Mouse (Mus musculus): ENCODE measurements around the gene Med4. TPM values are rescaled to one million over a fixed set of nuclear protein-coding genes. Genes with fewer than 3 reads are reported as not detected.
"Not testable (repeated sequence)": the region's sequence is repeated elsewhere in the genome, so short reads cannot be mapped to it uniquely, and the experiment has no call there.

Gene Med4
- polyA plus RNA-seq, 1 experiment from 2014 or later: 78.9 TPM

DNA sequence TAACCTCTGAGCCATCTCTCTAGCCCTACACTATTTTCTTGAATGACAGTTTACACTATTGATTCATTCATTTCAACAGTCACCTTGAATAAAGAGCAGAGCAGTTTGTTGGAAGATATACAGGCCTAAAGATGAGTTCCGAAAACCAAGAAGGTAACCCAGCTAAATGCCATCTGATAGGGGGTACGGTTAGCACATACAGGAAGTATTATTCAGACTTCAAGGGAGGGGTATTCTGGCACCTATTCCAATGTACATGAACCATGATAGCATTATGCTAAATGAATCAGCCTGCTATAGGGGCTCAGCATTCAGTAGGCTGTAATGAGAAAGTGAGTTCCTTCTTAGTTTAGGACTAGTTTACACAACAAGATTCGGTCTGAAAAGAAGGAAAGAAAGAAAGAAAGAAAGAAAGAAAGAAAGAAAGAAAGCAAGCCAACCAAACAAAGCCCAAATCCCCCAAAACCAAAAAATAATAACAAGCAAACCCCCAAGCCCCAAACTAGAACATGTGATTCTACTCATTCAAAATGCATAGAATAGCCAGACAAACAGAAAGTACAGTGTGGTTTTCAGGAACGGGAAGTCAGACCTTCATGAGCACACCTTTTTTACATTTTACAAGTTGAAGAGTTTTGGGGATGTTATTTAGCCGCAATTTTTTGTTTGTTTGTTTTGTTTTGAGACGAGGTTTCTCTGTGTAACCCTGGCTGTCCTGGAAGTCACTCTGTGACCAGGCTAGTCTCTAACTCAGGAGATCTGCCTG is 1.0 kb upstream of the Med4 start:
- no peak overlapping the region for H3K4me3 ChIP-seq (ENCODE audit: low read length)
- 98% methylated on average over 6 of the region's 6 CpGs for WGBS
- no peak overlapping the region for H3K27ac ChIP-seq (ENCODE audit: low read depth, low read length)
- H3K36me3 ChIP-seq (ENCODE audit: control insufficient read depth, insufficient read depth, low read length): no peaks in the 10 kb centered on the region
- no peaks in the 10 kb centered on the region for H3K9me3 ChIP-seq (ENCODE audit: control insufficient read depth, low read length)
- ATAC-seq: no peak
- H3K9ac ChIP-seq (ENCODE audit: low read depth, low read length): no peak overlapping the region
- no peaks in the 10 kb centered on the region for H3K27me3 ChIP-seq (replicated peaks; ENCODE audit: control insufficient read depth, insufficient read depth, low read length)
- no peak overlapping the region for H3K4me2 ChIP-seq (ENCODE audit: low read length)
- H3K4me1 ChIP-seq (ENCODE audit: control insufficient read depth, insufficient read depth, low read depth, low read length): peaks cover 11% of the 10 kb centered on the region

DNA sequence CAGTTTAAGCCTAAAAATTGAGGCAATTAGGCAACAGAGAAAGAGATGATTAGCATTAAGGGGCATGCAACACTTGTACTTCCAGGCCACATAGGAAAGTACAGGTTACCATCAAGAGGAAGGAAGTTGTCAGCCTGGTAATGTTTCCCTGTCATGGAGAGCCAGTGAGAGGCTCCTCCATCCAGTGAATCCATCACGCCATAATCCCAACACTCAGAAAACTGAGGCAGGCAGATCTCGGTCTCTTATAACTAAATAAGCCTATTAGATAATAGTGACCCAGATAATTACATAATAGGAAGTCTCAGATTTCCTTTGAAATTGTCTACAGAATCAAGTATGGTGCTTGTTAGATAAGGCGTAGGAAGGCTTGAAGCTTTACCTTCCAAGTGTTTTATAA is 14.3 kb downstream of the Med4 start:
- 78% methylated on average over 3 of the region's 3 CpGs for WGBS
- Histone ChIP-seq H3K9ac (ENCODE audit: low read depth, low read length) (no peak overlapping the region), H3K36me3 (ENCODE audit: control insufficient read depth, insufficient read depth, low read length) (no peaks in the 10 kb centered on the region), H3K4me2 (ENCODE audit: low read length) (no peak overlapping the region), H3K27me3 (replicated peaks; ENCODE audit: control insufficient read depth, insufficient read depth, low read length) (peaks cover 3% of the 10 kb centered on the region; the same call in 1 of the 2 replicates), H3K4me1 (ENCODE audit: control insufficient read depth, insufficient read depth, low read depth, low read length) (no peaks in the 10 kb centered on the region; the same call in 1 of the 2 replicates), H3K27ac (ENCODE audit: low read depth, low read length) (no peak overlapping the region), H3K9me3 (ENCODE audit: control insufficient read depth, low read length) (no peaks in the 10 kb centered on the region), H3K4me3 (ENCODE audit: low read length) (no peak overlapping the region)
- no peak for ATAC-seq

DNA sequence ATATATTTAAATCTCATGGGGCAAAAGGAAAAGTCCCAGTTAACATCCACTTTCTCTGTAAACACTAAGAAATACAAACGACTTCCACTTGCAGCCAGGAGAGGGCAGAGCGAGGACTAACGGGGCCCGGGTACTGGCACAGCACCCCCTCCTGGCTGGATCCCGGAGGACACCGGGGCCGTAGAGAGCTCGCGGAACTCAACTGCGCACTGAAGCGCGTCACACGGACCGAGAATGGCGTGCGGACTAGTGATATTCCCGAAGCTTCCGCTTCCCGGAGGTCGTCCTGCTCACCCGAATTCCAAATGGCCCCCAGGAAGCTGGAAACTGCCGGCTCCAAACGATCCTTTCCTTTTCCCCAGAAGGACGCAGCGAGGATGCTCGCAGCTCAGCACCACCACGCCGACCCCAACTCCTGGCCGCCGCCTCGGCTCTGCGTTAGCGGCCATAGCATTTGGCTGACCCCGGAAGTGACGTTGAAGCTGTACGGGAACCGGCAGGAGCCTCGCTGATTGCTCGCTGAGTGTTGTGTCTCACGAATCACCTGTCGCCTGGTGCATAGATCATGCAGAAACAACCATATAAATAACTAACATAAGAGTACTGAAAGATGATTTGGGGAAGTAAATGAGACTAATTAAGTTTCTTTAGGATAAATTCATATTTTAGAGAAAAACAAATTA is 15.1 kb downstream of the Med4 start, which contains the start of gene Sucla2:
Sucla2 (plus strand) TSS at position 554 of the 683 bp plus-strand sequence.
- Histone ChIP-seq H3K4me3 (ENCODE audit: low read length) (peak within 1 kb of the TSS; percentile 50), H3K27me3 (replicated peaks; ENCODE audit: control insufficient read depth, insufficient read depth, low read length) (peaks cover 3% of the 10 kb centered on the region; the same call in 1 of the 2 replicates), H3K4me1 (ENCODE audit: control insufficient read depth, insufficient read depth, low read depth, low read length) (no peaks in the 10 kb centered on the region; the same call in 1 of the 2 replicates), H3K4me2 (ENCODE audit: low read length) (peak within 1 kb of the TSS; percentile 51), H3K9ac (ENCODE audit: low read depth, low read length) (peak within 1 kb of the TSS; percentile 70), H3K9me3 (ENCODE audit: control insufficient read depth, low read length) (no peaks in the 10 kb centered on the region), H3K36me3 (ENCODE audit: control insufficient read depth, insufficient read depth, low read length) (no peaks in the 10 kb centered on the region), H3K27ac (ENCODE audit: low read depth, low read length) (peak within 1 kb of the TSS; percentile 94)
- 1% methylated on average over 33 of the region's 41 CpGs for WGBS
- peak; percentile 100 for ATAC-seq

DNA sequence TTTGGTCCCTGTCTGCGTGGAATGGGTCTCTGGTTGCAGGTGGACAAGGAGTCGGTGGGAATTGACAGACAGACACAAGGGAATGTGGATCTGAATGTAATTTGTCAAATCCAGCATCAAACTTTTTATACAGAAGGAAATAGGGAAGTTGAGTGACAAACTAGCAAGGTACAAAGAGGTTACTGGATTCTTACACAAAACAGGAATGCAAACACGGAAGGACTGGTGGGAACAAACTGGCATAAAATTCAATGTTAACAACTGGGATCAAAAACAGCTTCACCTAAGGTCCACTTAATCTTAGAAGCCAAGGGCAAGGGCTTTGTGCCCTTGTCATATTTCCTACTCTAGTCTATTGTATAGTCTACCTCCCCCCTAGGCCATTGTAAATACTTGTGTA is 18.8 kb downstream of the Med4 start:
- ATAC-seq: not testable (repeated sequence)

DNA sequence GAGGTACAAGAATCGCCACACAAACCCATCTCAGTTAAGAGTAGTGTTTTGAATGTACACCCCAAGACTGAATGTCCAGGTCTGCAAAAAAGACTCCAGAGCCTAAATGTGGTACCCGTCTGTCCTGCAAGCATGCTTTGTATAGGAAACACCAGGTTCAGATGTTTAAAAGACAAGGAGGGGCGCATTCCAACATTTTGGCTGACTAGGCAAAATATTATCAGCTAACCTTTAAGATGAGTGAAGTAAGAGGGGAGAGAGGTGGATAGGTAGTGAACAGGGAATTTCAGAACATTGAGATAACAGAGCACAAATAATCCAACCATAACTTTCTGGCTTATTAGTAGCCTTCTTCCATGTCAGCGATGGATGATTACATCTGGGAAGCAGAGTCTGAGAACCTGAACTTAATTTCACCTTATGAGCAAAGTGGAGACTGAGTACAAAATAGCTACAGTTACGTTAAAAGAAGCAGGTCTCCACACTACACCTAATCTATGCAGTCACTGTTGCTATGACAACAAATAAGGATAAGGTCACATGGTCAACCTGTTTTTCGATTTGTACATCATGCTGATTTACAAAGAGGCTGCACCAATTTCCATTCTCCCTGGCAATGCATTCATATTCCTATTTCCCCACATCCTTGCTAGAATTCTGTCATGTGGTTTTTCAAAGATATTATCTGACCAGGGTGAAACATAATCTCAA is 24.1 kb downstream of the Med4 start:
- no peaks in the 10 kb centered on the region; the same call in 1 of the 2 replicates for H3K27me3 ChIP-seq (replicated peaks; ENCODE audit: control insufficient read depth, insufficient read depth, low read length)
- H3K4me3 ChIP-seq (ENCODE audit: low read length): no peak overlapping the region
- H3K4me2 ChIP-seq (ENCODE audit: low read length): no peak overlapping the region
- 68% methylated on average over 6 of the region's 6 CpGs for WGBS
- H3K9me3 ChIP-seq (ENCODE audit: control insufficient read depth, low read length): no peaks in the 10 kb centered on the region
- ATAC-seq: 0 out of 2 replicates have a peak, but pooled peaks have one; percentile 17
- H3K4me1 ChIP-seq (ENCODE audit: control insufficient read depth, insufficient read depth, low read depth, low read length): no peaks in the 10 kb centered on the region
- no peak overlapping the region for H3K27ac ChIP-seq (ENCODE audit: low read depth, low read length)
- H3K9ac ChIP-seq (ENCODE audit: low read depth, low read length): no peak overlapping the region
- H3K36me3 ChIP-seq (ENCODE audit: control insufficient read depth, insufficient read depth, low read length): no peaks in the 10 kb centered on the region

More for the DNA sequence above, 18.8 kb downstream of the Med4 start:
- not testable (repeated sequence) for H3K9ac ChIP-seq (ENCODE audit: low read depth, low read length); H3K4me1 ChIP-seq (ENCODE audit: control insufficient read depth, insufficient read depth, low read depth, low read length); H3K4me2 ChIP-seq (ENCODE audit: low read length); H3K36me3 ChIP-seq (ENCODE audit: control insufficient read depth, insufficient read depth, low read length); H3K27me3 ChIP-seq (replicated peaks; ENCODE audit: control insufficient read depth, insufficient read depth, low read length); H3K4me3 ChIP-seq (ENCODE audit: low read length); H3K9me3 ChIP-seq (ENCODE audit: control insufficient read depth, low read length); H3K27ac ChIP-seq (ENCODE audit: low read depth, low read length)
- WGBS: 84% methylated on average over 3 of the region's 3 CpGs

DNA sequence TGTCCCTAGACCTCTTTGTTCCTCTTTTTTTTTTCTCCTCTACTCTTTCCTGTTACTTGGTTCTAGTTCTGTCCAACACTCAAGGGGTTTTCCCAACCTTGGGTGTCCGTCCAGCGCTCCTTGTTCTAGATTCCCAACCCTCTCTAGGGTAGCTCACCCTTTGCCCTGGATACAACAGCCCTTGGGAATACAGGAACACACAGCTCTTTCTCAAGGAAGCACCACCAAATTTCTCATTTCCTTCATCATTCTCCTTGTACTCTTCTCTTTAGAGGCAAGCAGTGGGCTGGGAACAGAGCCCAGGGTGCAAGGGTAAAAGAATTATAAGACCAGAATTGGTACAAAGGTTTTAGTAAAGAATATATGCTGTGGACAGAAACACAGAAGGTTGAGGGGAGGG is 25.8 kb downstream of the Med4 start:
- Histone ChIP-seq H3K27me3 (replicated peaks; ENCODE audit: control insufficient read depth, insufficient read depth, low read length) (no peaks in the 10 kb centered on the region; the same call in 1 of the 2 replicates), H3K4me1 (ENCODE audit: control insufficient read depth, insufficient read depth, low read depth, low read length) (no peaks in the 10 kb centered on the region), H3K27ac (ENCODE audit: low read depth, low read length) (no peak overlapping the region), H3K4me2 (ENCODE audit: low read length) (no peak overlapping the region), H3K9ac (ENCODE audit: low read depth, low read length) (no peak overlapping the region), H3K4me3 (ENCODE audit: low read length) (no peak overlapping the region), H3K36me3 (ENCODE audit: control insufficient read depth, insufficient read depth, low read length) (no peaks in the 10 kb centered on the region), H3K9me3 (ENCODE audit: control insufficient read depth, low read length) (no peaks in the 10 kb centered on the region)
- no peak for ATAC-seq
- 87% methylated on average over 2 of the region's 2 CpGs for WGBS

DNA sequence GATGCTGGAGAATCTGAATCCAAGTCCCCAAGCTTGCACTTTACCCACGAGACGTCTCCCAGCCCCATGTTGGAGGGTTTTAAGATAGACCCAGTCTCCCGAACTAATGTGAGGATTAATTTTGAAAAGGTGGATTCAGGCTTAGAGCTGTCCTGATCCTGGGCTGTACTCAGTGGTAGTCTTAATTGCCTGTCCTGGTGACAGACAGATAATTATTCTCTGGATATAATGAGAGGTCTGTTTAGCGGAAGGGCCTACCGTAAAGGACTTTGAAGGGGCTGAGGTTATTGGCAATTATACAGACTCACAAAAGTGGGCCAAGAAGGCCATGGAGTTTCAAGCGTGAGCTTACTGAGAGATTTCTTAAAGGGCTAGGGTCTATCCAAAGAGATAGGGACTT is 34.0 kb downstream of the Med4 start:
- 61% methylated on average over 6 of the region's 6 CpGs for WGBS
- no peak overlapping the region for H3K4me3 ChIP-seq (ENCODE audit: low read length)
- no peaks in the 10 kb centered on the region for H3K9me3 ChIP-seq (ENCODE audit: control insufficient read depth, low read length)
- H3K27ac ChIP-seq (ENCODE audit: low read depth, low read length): no peak overlapping the region
- no peaks in the 10 kb centered on the region for H3K36me3 ChIP-seq (ENCODE audit: control insufficient read depth, insufficient read depth, low read length)
- H3K9ac ChIP-seq (ENCODE audit: low read depth, low read length): no peak overlapping the region
- no peaks in the 10 kb centered on the region for H3K4me1 ChIP-seq (ENCODE audit: control insufficient read depth, insufficient read depth, low read depth, low read length)
- H3K4me2 ChIP-seq (ENCODE audit: low read length): no peak overlapping the region
- no peaks in the 10 kb centered on the region for H3K27me3 ChIP-seq (replicated peaks; ENCODE audit: control insufficient read depth, insufficient read depth, low read length)
- ATAC-seq: no peak

DNA sequence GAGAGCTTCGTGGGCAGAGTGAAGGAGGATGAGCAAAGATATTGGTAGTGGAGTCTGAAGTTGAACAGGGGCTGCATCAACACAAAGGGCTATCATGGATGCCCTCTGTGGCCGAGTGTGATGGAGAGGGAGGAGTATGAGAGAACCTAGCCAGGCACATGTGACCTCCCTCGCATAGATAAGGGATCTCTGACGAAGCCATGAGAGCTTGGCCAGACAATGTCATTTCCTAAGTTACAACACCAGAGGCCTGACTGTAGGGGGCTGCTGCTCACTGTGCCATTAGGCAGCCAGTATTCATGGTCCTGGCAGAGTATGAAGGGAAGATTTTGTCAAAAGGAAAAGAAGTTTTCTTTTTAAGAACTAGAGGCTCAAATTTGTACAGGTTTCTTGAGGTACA is 37.2 kb downstream of the Med4 start:
- no peak overlapping the region for H3K4me2 ChIP-seq (ENCODE audit: low read length)
- H3K9me3 ChIP-seq (ENCODE audit: control insufficient read depth, low read length): no peaks in the 10 kb centered on the region
- H3K4me3 ChIP-seq (ENCODE audit: low read length): no peak overlapping the region
- no peaks in the 10 kb centered on the region for H3K36me3 ChIP-seq (ENCODE audit: control insufficient read depth, insufficient read depth, low read length)
- no peak overlapping the region for H3K9ac ChIP-seq (ENCODE audit: low read depth, low read length)
- no peak overlapping the region for H3K27ac ChIP-seq (ENCODE audit: low read depth, low read length)
- H3K27me3 ChIP-seq (replicated peaks; ENCODE audit: control insufficient read depth, insufficient read depth, low read length): no peaks in the 10 kb centered on the region
- no peak for ATAC-seq
- no peaks in the 10 kb centered on the region for H3K4me1 ChIP-seq (ENCODE audit: control insufficient read depth, insufficient read depth, low read depth, low read length)
- WGBS: 82% methylated on average over 4 of the region's 4 CpGs

DNA sequence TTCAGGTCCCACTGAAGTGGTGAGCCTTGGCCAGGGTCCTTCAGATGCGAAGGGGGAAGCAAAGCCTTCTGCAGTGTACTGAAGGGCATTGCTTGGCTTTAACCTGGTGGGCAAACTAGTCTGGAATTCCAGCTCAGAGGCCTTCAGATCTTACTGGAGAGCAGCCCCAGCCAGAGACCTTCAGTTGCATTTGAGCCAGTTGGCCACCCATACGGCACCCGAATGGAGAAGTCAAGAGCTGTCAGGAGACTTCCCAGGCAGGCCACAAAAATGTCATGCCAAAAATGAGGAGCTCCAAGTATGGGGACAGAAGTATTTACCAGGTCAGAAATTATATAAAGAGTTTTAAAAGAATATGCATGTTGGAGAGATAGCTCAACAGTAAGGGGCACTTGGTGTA is 38.2 kb downstream of the Med4 start, which contains the start of gene Nudt15:
Nudt15 (minus strand) TSS at position 192 of the 400 bp plus-strand sequence.
- Histone ChIP-seq H3K27ac (ENCODE audit: low read depth, low read length) (no peak within 1 kb of the TSS), H3K9ac (ENCODE audit: low read depth, low read length) (no peak within 1 kb of the TSS), H3K9me3 (ENCODE audit: control insufficient read depth, low read length) (no peaks in the 10 kb centered on the region), H3K27me3 (replicated peaks; ENCODE audit: control insufficient read depth, insufficient read depth, low read length) (no peaks in the 10 kb centered on the region), H3K4me3 (ENCODE audit: low read length) (no peak within 1 kb of the TSS), H3K4me2 (ENCODE audit: low read length) (no peak within 1 kb of the TSS), H3K36me3 (ENCODE audit: control insufficient read depth, insufficient read depth, low read length) (no peaks in the 10 kb centered on the region), H3K4me1 (ENCODE audit: control insufficient read depth, insufficient read depth, low read depth, low read length) (no peaks in the 10 kb centered on the region)
- no peak for ATAC-seq
- WGBS: 89% methylated on average over 3 of the region's 3 CpGs
